Mouse (Mus musculus) lung, embryonic 16.5 days (tissue): ENCODE measurements around the gene Rrp1. TPM values are rescaled to one million over a fixed set of nuclear protein-coding genes. Genes with fewer than 3 reads are reported as not detected.
A peak's percentile ranks its signal among the peaks of the same experiment; 100 is the strongest.

Experiments
- ATAC-seq: fragments of 200-750 bp; cut with Nextera tagmentation; 2 replicates; pipeline ENCODE4 v1.8.0; 2017; ENCODE audit warnings: low read depth, mild to moderate bottlenecking, moderate library complexity
- H3K27ac ChIP-seq: fragments of 300-500 bp; sonication (generic); 2 replicates; pipeline ENCODE4 v1.5.1; 2014; ENCODE audit warnings: mild to moderate bottlenecking, control low read depth, low read length
- H3K27me3 ChIP-seq: fragments of 300-500 bp; sonication (generic); 2 replicates; pipeline ENCODE4 v1.6.1; 2014; ENCODE audit warnings: low read depth, low read length, mixed read lengths; ENCODE audit not compliant: control insufficient read depth, insufficient read depth
- H3K36me3 ChIP-seq: fragments of 300-500 bp; sonication (generic); 2 replicates; pipeline ENCODE4 v1.6.1; 2014; ENCODE audit warnings: low read length; ENCODE audit not compliant: control insufficient read depth, insufficient read depth
- H3K4me1 ChIP-seq: fragments of 300-500 bp; sonication (generic); replicated peaks from 2 replicates; pipeline ENCODE4 v1.6.1; 2014; ENCODE audit warnings: low read length, mixed read lengths; ENCODE audit not compliant: control insufficient read depth, insufficient read depth
- H3K4me2 ChIP-seq: fragments of 300-500 bp; sonication (generic); 2 replicates; pipeline ENCODE4 v1.6.1; 2014; ENCODE audit warnings: low read depth, low read length, control low read depth
- H3K4me3 ChIP-seq: fragments of 300-500 bp; sonication (generic); 2 replicates; pipeline ENCODE4 v1.5.1; 2014; ENCODE audit warnings: mild to moderate bottlenecking, low read length, control low read depth
- H3K9ac ChIP-seq: fragments of 300-500 bp; sonication (generic); 2 replicates; pipeline ENCODE4 v1.6.1; 2014; ENCODE audit warnings: low read length, control low read depth
- H3K9me3 ChIP-seq: fragments of 300-500 bp; sonication (generic); 2 replicates; pipeline ENCODE4 v1.6.1; 2016; ENCODE audit warnings: low read length; ENCODE audit not compliant: control insufficient read depth
- WGBS: fragments of 180-500 bp; shearing (Covaris S2); extraction: QIAGEN DNeasy Blood & Tissue Kit; methylation state at CpG from one replicate; pipeline ENCODE4 v1.1.7; 2014; 5-methylcytosine and 5-hydroxymethylcytosine counted together
- polyA plus RNA-seq: library from polyadenylated mRNA; unstranded; fragments of >200 nt; fragmentation: Nextera tagmentation; extraction: Ambion mirVana; gene quantifications from 2 replicates; pipeline ENCODE4 v1.2.1, GENCODE M21; 2015

Rrp1 gene
- polyA plus RNA-seq, 1 experiment from 2014 or later: 274 TPM

- H3K4me3 ChIP-seq: no peak overlapping the region
- H3K4me2 ChIP-seq: no peak overlapping the region
- peaks cover 3% of the 10 kb centered on the region for H3K36me3 ChIP-seq
- H3K27ac ChIP-seq: no peak overlapping the region
- no peaks in the 10 kb centered on the region for H3K9me3 ChIP-seq
- ATAC-seq: no peak
- H3K27me3 ChIP-seq: peaks cover 15% of the 10 kb centered on the region
- no peaks in the 10 kb centered on the region; the same call in 1 of the 2 replicates for H3K4me1 ChIP-seq
- WGBS: 85% methylated on average over 3 of the region's 3 CpGs
- H3K9ac ChIP-seq: no peak overlapping the region
These were observed 17.5 kb downstream of the Rrp1 start for GRCm38 (mm10) chr10:78395377-78395776.

GRCm38 (mm10) chr10:78392072-78392471 lies 20.8 kb downstream of the Rrp1 start:
- under 1% methylated on average over 18 of the region's 18 CpGs for WGBS

DNA sequence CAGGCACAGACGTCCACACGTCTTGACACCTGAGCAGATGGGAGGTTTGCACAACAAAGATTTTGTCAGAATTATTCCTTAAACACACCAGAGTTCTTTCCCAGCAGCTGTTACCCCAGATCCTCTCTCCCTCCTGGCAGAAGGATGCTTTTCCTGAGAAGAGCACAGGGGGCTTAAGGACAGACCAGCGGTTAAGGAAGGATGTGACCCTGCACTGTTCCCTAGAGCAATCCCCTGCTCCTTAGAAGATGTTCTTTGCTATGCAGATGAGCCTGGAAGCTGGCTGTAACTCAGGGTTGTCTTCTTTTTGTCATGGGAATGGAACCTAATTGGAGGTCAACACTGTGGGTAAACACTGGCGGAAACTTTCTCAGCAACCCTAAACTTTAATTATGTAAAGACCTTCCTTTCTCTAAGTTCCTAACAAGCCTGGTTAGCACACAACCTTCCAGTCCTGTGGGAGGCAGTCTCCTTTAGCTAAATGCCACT lies 21.8 kb downstream of the Rrp1 start:
- WGBS: 21% methylated on average over 4 of the region's 4 CpGs
- Histone ChIP-seq H3K36me3 (no peaks in the 10 kb centered on the region), H3K27ac (no peak overlapping the region), H3K9ac (no peak overlapping the region), H3K4me2 (no peak overlapping the region), H3K4me1 (no peaks in the 10 kb centered on the region; the same call in 1 of the 2 replicates), H3K27me3 (peaks cover 15% of the 10 kb centered on the region), H3K4me3 (no peak overlapping the region), H3K9me3 (no peaks in the 10 kb centered on the region)
- ATAC-seq: no peak

More at GRCm38 (mm10) chr10:78392072-78392471, 20.8 kb downstream of the Rrp1 start:
- Histone ChIP-seq H3K4me3 (no peak overlapping the region), H3K27me3 (peaks cover 15% of the 10 kb centered on the region), H3K9ac (no peak overlapping the region), H3K4me1 (no peaks in the 10 kb centered on the region; the same call in 1 of the 2 replicates), H3K36me3 (no peaks in the 10 kb centered on the region), H3K27ac (no peak overlapping the region), H3K9me3 (no peaks in the 10 kb centered on the region), H3K4me2 (0 out of 2 replicates have a peak overlapping the region, but pooled peaks have one; percentile 27)
- ATAC-seq: peak; percentile 48; the same call in 1 of the 2 replicates

DNA sequence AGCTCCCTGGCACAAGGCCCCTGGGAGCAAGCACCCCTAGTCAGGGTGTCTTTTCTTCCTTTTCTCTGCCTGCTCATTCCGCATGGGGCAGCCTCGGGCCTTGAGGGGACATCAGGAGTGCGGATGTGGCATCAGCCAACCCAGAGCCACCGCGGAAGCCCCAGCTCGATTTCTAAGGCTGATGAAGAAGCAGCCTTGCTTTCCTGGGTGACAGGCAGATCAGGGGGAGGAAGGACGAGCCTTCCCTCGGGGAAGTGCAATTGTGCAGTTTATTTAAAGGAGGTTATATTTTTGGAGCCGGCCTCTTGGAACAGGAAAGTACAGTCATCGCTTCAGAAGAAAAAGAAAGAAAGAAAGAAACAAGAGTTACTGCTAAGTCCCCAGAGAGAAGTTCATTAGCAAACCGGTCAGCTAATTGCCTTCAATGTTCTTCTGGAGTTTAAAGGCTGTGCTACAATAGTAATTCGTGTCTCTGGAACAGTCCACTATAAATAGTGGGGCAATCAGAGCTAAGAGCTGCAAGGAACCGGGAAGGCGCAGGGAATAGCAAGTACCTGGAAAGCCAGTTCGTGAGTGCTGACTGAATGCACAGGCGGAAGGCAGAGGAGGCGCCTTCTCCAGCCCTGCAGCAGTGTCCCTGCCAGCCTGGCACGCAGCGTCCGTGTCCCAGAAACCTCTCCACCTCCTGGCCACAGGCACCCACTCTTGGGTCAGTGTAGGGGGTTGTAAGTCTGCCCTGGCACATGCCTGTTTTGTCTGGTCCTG lies 24.4 kb downstream of the Rrp1 start:
- no peak for ATAC-seq
- Histone ChIP-seq H3K27me3 (peaks cover 15% of the 10 kb centered on the region), H3K4me3 (no peak overlapping the region), H3K4me1 (no peaks in the 10 kb centered on the region), H3K9me3 (no peaks in the 10 kb centered on the region), H3K4me2 (no peak overlapping the region), H3K27ac (no peak overlapping the region), H3K36me3 (no peaks in the 10 kb centered on the region), H3K9ac (no peak overlapping the region)
- 67% methylated on average over 20 of the region's 20 CpGs for WGBS

GRCm38 (mm10) chr10:78385520-78385919 lies 27.3 kb downstream of the Rrp1 start:
- Histone ChIP-seq H3K4me3 (no peak overlapping the region), H3K27me3 (no peaks in the 10 kb centered on the region; the same call in 1 of the 2 replicates), H3K27ac (no peak overlapping the region), H3K9me3 (no peaks in the 10 kb centered on the region), H3K36me3 (no peaks in the 10 kb centered on the region), H3K4me1 (no peaks in the 10 kb centered on the region), H3K4me2 (no peak overlapping the region), H3K9ac (no peak overlapping the region)
- no peak for ATAC-seq
- 56% methylated on average over 5 of the region's 5 CpGs for WGBS

GRCm38 (mm10) chr10:78383567-78383966 lies 29.3 kb downstream of the Rrp1 start:
- Histone ChIP-seq H3K9ac (no peak overlapping the region), H3K36me3 (no peaks in the 10 kb centered on the region), H3K4me2 (no peak overlapping the region), H3K4me1 (no peaks in the 10 kb centered on the region), H3K27ac (no peak overlapping the region), H3K4me3 (no peak overlapping the region), H3K9me3 (peaks cover 1% of the 10 kb centered on the region), H3K27me3 (no peaks in the 10 kb centered on the region)
- WGBS: 65% methylated on average over 3 of the region's 3 CpGs
- no peak for ATAC-seq

DNA sequence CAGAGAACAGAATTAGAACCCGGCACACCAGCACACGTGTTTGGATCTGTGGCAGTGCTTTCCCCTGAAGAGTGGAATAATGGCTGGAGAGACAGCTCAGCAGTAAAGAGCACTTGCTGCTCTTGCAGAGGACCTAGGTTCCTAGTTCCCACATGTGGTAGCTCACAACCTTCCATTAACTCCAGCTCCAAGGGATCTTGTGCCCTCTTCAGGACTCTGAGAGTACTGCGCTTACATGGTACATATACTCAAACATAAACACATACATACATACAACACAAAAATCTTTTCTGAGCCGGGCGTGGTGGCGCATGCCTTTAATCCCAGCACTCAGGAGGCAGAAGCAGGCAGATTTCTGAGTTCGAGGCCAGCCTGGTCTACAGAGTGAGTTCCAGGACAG lies 34.3 kb downstream of the Rrp1 start:
- Histone ChIP-seq H3K4me3 (no peak overlapping the region), H3K36me3 (no peaks in the 10 kb centered on the region), H3K9me3 (peaks cover 4% of the 10 kb centered on the region), H3K27ac (no peak overlapping the region), H3K27me3 (no peaks in the 10 kb centered on the region), H3K4me2 (no peak overlapping the region), H3K4me1 (no peaks in the 10 kb centered on the region), H3K9ac (no peak overlapping the region)
- ATAC-seq: no peak
- WGBS: 98% methylated on average over 6 of the region's 7 CpGs

GRCm38 (mm10) chr10:78372681-78373668 lies 39.9 kb downstream of the Rrp1 start:
- H3K4me3 ChIP-seq: no peak overlapping the region
- H3K36me3 ChIP-seq: no peaks in the 10 kb centered on the region
- H3K9me3 ChIP-seq: 0 out of 2 replicates have a peak, but pooled peaks cover 3% of the 10 kb centered on the region
- no peak overlapping the region for H3K9ac ChIP-seq
- no peak for ATAC-seq
- no peaks in the 10 kb centered on the region for H3K27me3 ChIP-seq
- no peak overlapping the region for H3K27ac ChIP-seq
- H3K4me2 ChIP-seq: no peak overlapping the region
- WGBS: 60% methylated on average over 27 of the region's 27 CpGs
- H3K4me1 ChIP-seq: 0 out of 2 replicates have a peak, but pooled peaks cover 2% of the 10 kb centered on the region

DNA sequence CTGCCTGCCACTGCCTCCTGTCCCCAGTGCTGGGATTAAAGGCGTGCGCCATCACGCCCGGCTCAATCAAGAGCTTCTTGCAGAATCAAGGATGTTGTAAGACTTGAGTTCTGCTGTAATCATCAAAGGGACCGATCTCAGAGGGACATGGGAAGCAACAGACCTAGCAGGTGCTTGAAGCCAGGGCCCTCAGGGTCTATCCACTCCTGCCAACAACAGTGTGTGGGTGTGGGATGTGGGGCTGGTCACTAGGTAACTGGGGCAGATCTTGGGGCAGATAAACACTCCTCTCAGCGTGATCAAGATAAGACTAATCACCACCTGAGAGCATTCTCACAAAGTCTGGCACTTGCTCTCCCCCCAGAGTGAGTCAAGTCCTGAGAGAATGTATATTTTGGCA lies 41.1 kb downstream of the Rrp1 start:
- H3K27me3 ChIP-seq: no peaks in the 10 kb centered on the region
- ATAC-seq: peak; percentile 92
- H3K9me3 ChIP-seq: 0 out of 2 replicates have a peak, but pooled peaks cover 3% of the 10 kb centered on the region
- H3K4me3 ChIP-seq: no peak overlapping the region
- no peak overlapping the region for H3K4me2 ChIP-seq
- WGBS: 57% methylated on average over 6 of the region's 6 CpGs
- H3K9ac ChIP-seq: no peak overlapping the region
- H3K27ac ChIP-seq: no peak overlapping the region
- 0 out of 2 replicates have a peak, but pooled peaks cover 5% of the 10 kb centered on the region for H3K4me1 ChIP-seq
- no peaks in the 10 kb centered on the region for H3K36me3 ChIP-seq
